Mouse (Mus musculus) bone marrow, adult 2 months (tissue): ENCODE data around the gene Serpina1b.
"Not testable (repeated sequence)": the region's sequence is repeated elsewhere in the genome, so short reads cannot be mapped to it uniquely, and the experiment has no call there.

Source experiments
- CTCF ChIP-seq: fragments of 200-500 bp; IDR thresholded peaks from 2 replicates; pipeline ENCODE4 v1.5.1; 2011; ENCODE audit warnings: low read length, control low read depth; ENCODE audit not compliant: control insufficient read depth, insufficient read depth
- POLR2A ChIP-seq: fragments of 200-500 bp; IDR thresholded peaks from 2 replicates; pipeline ENCODE4 v1.6.1; 2011; ENCODE audit warnings: low read depth, mild to moderate bottlenecking, control low read depth, low read length, borderline replicate concordance; ENCODE audit not compliant: control insufficient read depth

- not testable (repeated sequence) for TF ChIP-seq CTCF, POLR2A
Observed at GRCm38 (mm10) chr12:103859584-103859983, 29.4 kb upstream of the Serpina1b start.
